ENCODE assay signal across 8 mouse cellular contexts in the genomic region with DNA sequence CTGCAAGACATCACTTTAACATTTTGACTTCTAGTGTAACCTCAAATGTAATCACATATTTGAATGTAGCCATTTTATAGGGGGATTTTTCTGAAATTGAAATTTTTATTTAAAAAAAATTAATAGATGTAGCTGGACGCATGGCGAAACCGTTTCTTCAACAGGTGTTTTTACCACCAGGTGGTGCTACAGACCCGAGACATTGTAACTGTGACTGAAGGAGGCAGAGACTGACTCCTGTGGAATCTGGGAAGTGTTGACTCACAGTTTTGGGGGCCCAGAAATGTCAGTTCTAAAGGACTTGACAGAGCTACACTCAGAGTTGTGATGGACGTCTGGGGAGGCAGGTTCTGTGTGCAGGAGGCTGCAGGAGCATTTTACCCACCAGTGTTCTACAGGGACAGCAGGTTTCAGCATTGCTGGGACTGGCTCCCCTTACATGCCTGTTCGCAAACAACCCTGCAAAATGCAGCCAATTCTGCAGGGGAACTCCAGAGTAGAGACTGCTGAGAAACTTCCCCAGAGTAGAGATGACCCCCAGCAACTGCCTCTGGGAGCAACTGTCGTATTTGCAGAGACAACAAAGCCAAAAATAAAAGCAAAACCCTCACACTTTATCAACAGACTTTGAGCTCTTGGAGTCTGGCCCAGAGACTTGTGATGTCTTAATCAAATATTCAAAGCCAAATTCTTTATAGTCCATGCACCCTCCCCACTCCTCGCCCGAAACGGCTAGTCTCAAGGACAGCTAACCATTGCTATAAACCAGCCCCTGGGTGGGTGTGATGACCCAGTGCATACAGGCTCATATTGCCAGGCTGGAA. TPM values are rescaled to one million over a fixed set of nuclear protein-coding genes. Genes with fewer than 3 reads are reported as not detected.
A peak's percentile ranks its signal among the peaks of the same experiment; 100 is the strongest.
DNase-seq lines count a peak whose midpoint lies in the region; ATAC-seq lines count a peak whose summit lies in the region.
"Had no signal": no experiment of that assay in that cellular context is flagged by ENCODE, and none has a peak within 500 bp of the region (broad histone marks: within the 10 kb centered on the region; RNA-seq: fewer than 3 reads in every experiment).

No protein-coding gene starts in this region.

- peak; percentile 66; the same call in 1 of the 2 replicates for ATAC-seq in hindbrain, embryonic 15.5 days (ENCODE audit: low FRiP score, low read depth)

- H3K27me3 ChIP-seq in hindbrain, embryonic 15.5 days, result no peaks in the 10 kb centered on the region

- 29% methylated on average over 10 of the region's 10 CpGs for WGBS in hindbrain, embryonic 15.5 days

- H3K27ac ChIP-seq in hindbrain, embryonic 15.5 days (replicated peaks), result no peak overlapping the region
- H3K27ac ChIP-seq: macrophage had no signal

- no peak overlapping the region for H3K4me2 ChIP-seq in hindbrain, embryonic 15.5 days

- H3K4me1 ChIP-seq in hindbrain, embryonic 15.5 days (replicated peaks), result 0 out of 2 replicates have a peak, but pooled peaks cover 3% of the 10 kb centered on the region

- peak; percentile 58 for DNase-seq in R1 (ENCODE audit: low read depth, low spot score)
- DNase-seq in cerebellum, adult 9-10 months, result peak; percentile 52
- DNase-seq in frontal cortex, postnatal 36 days (ENCODE audit: low spot score in 2 of 2), result peak; percentile 64 to 70
- peak; percentile 45 to 61 for DNase-seq in layer of hippocampus, postnatal 36 days
- peak; percentile 81 for DNase-seq in lung, postnatal 25 days (ENCODE audit: low spot score)
- peak; percentile 44 for DNase-seq in skeletal muscle tissue, adult 2 months (ENCODE audit: low read depth, low spot score)

- H3K36me3 ChIP-seq in hindbrain, embryonic 15.5 days, result no peaks in the 10 kb centered on the region

- H3K9ac ChIP-seq in hindbrain, embryonic 15.5 days, result no peak overlapping the region

- H3K9me3 ChIP-seq in hindbrain, embryonic 15.5 days, result no peaks in the 10 kb centered on the region

- no peak overlapping the region for H3K4me3 ChIP-seq in hindbrain, embryonic 15.5 days

RNA-seq across cellular contexts. Expression of a gene that starts 4.5 kb away (rescaled TPM):
- not detected in 2 replicates for polyA plus RNA-seq in hindbrain, embryonic 15.5 days (2015; fragmentation: Nextera tagmentation; extraction: Ambion mirVana)
- not detected for total RNA-seq in layer of hippocampus, postnatal 36 days (2021)
- polyA plus RNA-seq: macrophage had no signal

RNA-seq across cellular contexts. Expression of a gene that starts 30.5 kb away (rescaled TPM):
- polyA plus RNA-seq in hindbrain, embryonic 15.5 days (2015; fragmentation: Nextera tagmentation; extraction: Ambion mirVana), result 17.2 and 17.5 TPM in 2 replicates
- total RNA-seq in layer of hippocampus, postnatal 36 days (2021), result 10 to 100 TPM; 71.8 to 73.6 TPM

RNA-seq across cellular contexts. Expression of a gene that starts 49.8 kb away (rescaled TPM):
- 9.0 and 9.2 TPM in 2 replicates for polyA plus RNA-seq in hindbrain, embryonic 15.5 days (2015; fragmentation: Nextera tagmentation; extraction: Ambion mirVana)
- total RNA-seq in layer of hippocampus, postnatal 36 days (2021), result 10 to 100 TPM; 17.4 to 18.7 TPM
